Mouse (Mus musculus) liver, embryonic 14.5 days (tissue): ENCODE results near the gene Nup210. TPM values are rescaled to one million over a fixed set of nuclear protein-coding genes. Genes with fewer than 3 reads are reported as not detected.

Experiments
- ATAC-seq: fragments of 200-750 bp; cut with Nextera tagmentation; 2 replicates; pipeline ENCODE4 v1.8.0; 2017; ENCODE audit warnings: moderate number of reproducible peaks, mild to moderate bottlenecking, moderate library complexity; ENCODE audit not compliant: insufficient read depth
- DNase-seq, 3 experiments: peaks; one replicate each; pipeline ENCODE4 v3.0.0-alpha.2; 2012 to 2013; ENCODE audit warnings: low read depth in 3 of 3, low spot score in 3 of 3
- H3K27ac ChIP-seq: fragments of 300-500 bp; sonication (generic); 2 replicates; pipeline ENCODE4 v1.5.1; 2014; ENCODE audit warnings: moderate library complexity, mild to moderate bottlenecking, control low read depth, inconsistent platforms
- H3K27me3 ChIP-seq: fragments of 300-500 bp; sonication (generic); 2 replicates; pipeline ENCODE4 v1.6.1; 2014; ENCODE audit warnings: mild to moderate bottlenecking, low read length, moderate library complexity; ENCODE audit not compliant: control insufficient read depth, insufficient read depth
- H3K36me3 ChIP-seq: fragments of 300-500 bp; sonication (generic); replicated peaks from 2 replicates; pipeline ENCODE4 v1.6.1; 2014; ENCODE audit warnings: low read depth; ENCODE audit not compliant: control insufficient read depth, insufficient read depth
- H3K4me1 ChIP-seq, 2 experiments: fragments of 200-500 bp in 1 of 2; fragments of 300-500 bp in 1 of 2; sonication (generic) in 1 of 2; replicated peaks; 2 replicates each; pipeline ENCODE4 v1.6.1; 2012 to 2014; ENCODE audit warnings: antibody characterized with exemption in 1 of 2, inconsistent platforms in 1 of 2, low read length in 1 of 2; ENCODE audit not compliant: control insufficient read depth in 2 of 2, insufficient read depth in 2 of 2
- H3K4me2 ChIP-seq: fragments of 300-500 bp; sonication (generic); 2 replicates; pipeline ENCODE4 v1.6.1; 2014; ENCODE audit warnings: low read depth, mild to moderate bottlenecking, control low read depth, moderate library complexity
- H3K4me3 ChIP-seq, 2 experiments: fragments of 200-500 bp in 1 of 2; fragments of 300-500 bp in 1 of 2; sonication (generic) in 1 of 2; 2 replicates each; pipeline ENCODE4 v1.5.1; 2012 to 2014; ENCODE audit warnings: low read depth in 2 of 2, low read length in 2 of 2, mild to moderate bottlenecking in 2 of 2, control low read depth in 1 of 2, inconsistent platforms in 1 of 2, moderate library complexity in 1 of 2; ENCODE audit not compliant: insufficient read depth in 1 of 2
- H3K9ac ChIP-seq: fragments of 300-500 bp; sonication (generic); replicated peaks from 2 replicates; pipeline ENCODE4 v1.6.1; 2014; ENCODE audit warnings: mild to moderate bottlenecking, control low read depth, moderate library complexity
- H3K9me3 ChIP-seq: fragments of 300-500 bp; sonication (generic); 2 replicates; pipeline ENCODE4 v1.6.1; 2016; ENCODE audit warnings: low read length, mixed read lengths; ENCODE audit not compliant: control insufficient read depth
- CTCF ChIP-seq: IDR thresholded peaks from 2 replicates; pipeline ENCODE4 v1.5.1; 2016; ENCODE audit warnings: antibody characterized with exemption, low read depth, control low read depth
- EP300 ChIP-seq: IDR thresholded peaks from 2 replicates; pipeline ENCODE4 v1.6.1; 2016; ENCODE audit warnings: antibody characterized with exemption, low read depth
- WGBS: fragments of 180-500 bp; shearing (Covaris S2); extraction: QIAGEN DNeasy Blood & Tissue Kit; methylation state at CpG from one replicate; pipeline ENCODE4 v1.1.7; 2014; ENCODE audit not compliant: insufficient replicate concordance; 5-methylcytosine and 5-hydroxymethylcytosine counted together
- polyA plus RNA-seq, 2 experiments: library from polyadenylated mRNA; depleted of rRNA in 1 of 2; stranded (reverse) in 1 of 2; unstranded in 1 of 2; fragments of >200 nt; fragmentation: Nextera tagmentation in 1 of 2; extraction: Ambion mirVana in 1 of 2; gene quantifications; 2 replicates each; pipeline versions ENCODE4 v1.2.1 to v1.2.3; 2012 to 2014

Gene Nup210
- polyA plus RNA-seq, 2 experiments: 32.4 to 35.1 TPM

- peak overlapping the region; percentile 63 for H3K4me2 ChIP-seq
- H3K9ac ChIP-seq: peak overlapping the region; percentile 28
- WGBS: 15% methylated on average over 2 of the region's 2 CpGs
- TF ChIP-seq EP300 (peak; percentile 68), CTCF (no peak)
- peak overlapping the region; percentile 81 for H3K27ac ChIP-seq
- peak; percentile 71 for ATAC-seq
- peak in 2 of 3 experiments; percentile 50 to 57 for DNase-seq
- no peak overlapping the region for H3K4me3 ChIP-seq
- no peaks in the 10 kb centered on the region for H3K27me3 ChIP-seq
- H3K36me3 ChIP-seq: peaks cover 2% of the 10 kb centered on the region
- no peaks in the 10 kb centered on the region for H3K9me3 ChIP-seq
- H3K4me1 ChIP-seq: peaks cover 44 to 53% of the 10 kb centered on the region in 2 experiments
Observed at GRCm38 (mm10) chr6:91007207-91007606, 109.4 kb downstream of the Nup210 start.

DNA sequence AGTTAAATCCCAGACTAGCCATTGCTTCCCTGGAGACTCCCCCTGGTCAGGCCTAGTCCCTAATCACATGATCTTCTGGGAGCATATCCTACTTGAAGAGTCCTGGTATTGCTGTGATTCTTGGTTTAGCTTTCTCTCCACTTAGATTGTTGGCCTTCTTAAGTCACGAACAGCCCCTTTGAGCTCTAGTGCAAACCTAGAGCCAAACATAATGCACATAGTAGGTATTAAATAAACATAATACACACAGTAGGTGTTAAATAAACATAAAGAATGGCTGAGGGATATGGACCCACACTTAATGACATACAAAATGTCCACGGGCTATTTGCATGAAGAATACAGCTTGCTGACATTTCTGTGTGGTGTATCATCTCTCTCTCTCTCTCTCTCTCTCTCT is 112.5 kb downstream of the Nup210 start:
- Histone ChIP-seq H3K36me3 (no peaks in the 10 kb centered on the region), H3K4me2 (peak overlapping the region; percentile 49), H3K27ac (peak overlapping the region; percentile 71), H3K9me3 (no peaks in the 10 kb centered on the region), H3K27me3 (no peaks in the 10 kb centered on the region), H3K4me3 (no peak overlapping the region), H3K9ac (peak overlapping the region; percentile 24; the same call in 1 of the 2 replicates), H3K4me1 (peaks cover 57 to 80% of the 10 kb centered on the region in 2 experiments)
- ATAC-seq (no peak), DNase-seq (no peak)
- 71% methylated on average over 2 of the region's 2 CpGs for WGBS
- TF ChIP-seq CTCF (no peak), EP300 (no peak)

DNA sequence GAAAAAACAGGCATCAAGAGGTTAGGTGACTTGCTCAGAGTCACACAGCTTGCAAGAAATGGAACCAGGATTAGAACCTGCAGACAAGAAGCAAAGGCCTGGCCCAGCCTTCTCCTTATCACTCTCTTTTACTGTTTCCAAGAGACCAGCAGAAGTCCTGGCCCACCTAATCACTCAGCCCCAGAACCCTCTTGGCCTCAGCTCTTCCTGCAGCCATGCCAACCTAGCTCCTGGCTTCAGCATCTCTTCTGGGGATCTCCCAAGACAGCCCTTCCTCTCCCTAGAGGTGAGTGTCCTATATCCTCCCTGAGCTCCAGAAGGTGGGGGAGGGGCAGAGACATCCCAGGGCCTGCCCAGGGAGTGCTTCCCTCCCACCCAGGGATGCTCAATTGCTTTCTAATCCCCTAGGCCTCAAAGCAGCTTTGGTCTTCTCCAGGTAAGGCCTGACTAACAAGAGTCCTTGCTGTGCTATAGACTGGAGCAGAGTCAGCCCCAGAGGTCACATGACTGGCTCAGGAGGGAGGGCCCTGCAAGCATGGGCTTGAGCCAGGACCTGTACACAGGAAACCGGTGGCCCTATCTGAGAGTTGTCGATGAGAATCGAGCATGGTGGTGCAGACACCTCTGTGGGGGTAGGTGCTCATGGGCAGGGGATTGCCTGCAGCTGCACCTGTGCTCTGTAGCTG is 113.2 kb downstream of the Nup210 start:
- no peaks in the 10 kb centered on the region for H3K27me3 ChIP-seq
- peak in 1 of 3 experiments; percentile 49 for DNase-seq
- H3K4me2 ChIP-seq: peak overlapping the region; percentile 49
- no peak for TF ChIP-seq CTCF
- no peak for TF ChIP-seq EP300
- H3K4me1 ChIP-seq: peaks cover 51 to 75% of the 10 kb centered on the region in 2 experiments
- H3K9ac ChIP-seq: peak overlapping the region; percentile 24; the same call in 1 of the 2 replicates
- no peaks in the 10 kb centered on the region for H3K36me3 ChIP-seq
- peak; percentile 68 for ATAC-seq
- 0% methylated on average over 3 of the region's 3 CpGs for WGBS
- H3K9me3 ChIP-seq: no peaks in the 10 kb centered on the region
- H3K27ac ChIP-seq: peak overlapping the region; percentile 71
- H3K4me3 ChIP-seq: peak overlapping the region; percentile 10; a peak in 2 of 4 replicates

- Histone ChIP-seq H3K27ac (no peak overlapping the region), H3K9ac (no peak overlapping the region; the same call in 1 of the 2 replicates), H3K36me3 (no peaks in the 10 kb centered on the region), H3K27me3 (no peaks in the 10 kb centered on the region), H3K4me3 (no peak overlapping the region), H3K4me1 (peaks cover 34 to 58% of the 10 kb centered on the region in 2 experiments), H3K4me2 (no peak overlapping the region; the same call in 1 of the 2 replicates), H3K9me3 (no peaks in the 10 kb centered on the region)
- ATAC-seq: no peak
- TF ChIP-seq EP300: no peak
- no peak for TF ChIP-seq CTCF
- 55% methylated on average over 7 of the region's 7 CpGs for WGBS
- DNase-seq: no peak
Observed at GRCm38 (mm10) chr6:91001566-91001965, 115.1 kb downstream of the Nup210 start.

DNA sequence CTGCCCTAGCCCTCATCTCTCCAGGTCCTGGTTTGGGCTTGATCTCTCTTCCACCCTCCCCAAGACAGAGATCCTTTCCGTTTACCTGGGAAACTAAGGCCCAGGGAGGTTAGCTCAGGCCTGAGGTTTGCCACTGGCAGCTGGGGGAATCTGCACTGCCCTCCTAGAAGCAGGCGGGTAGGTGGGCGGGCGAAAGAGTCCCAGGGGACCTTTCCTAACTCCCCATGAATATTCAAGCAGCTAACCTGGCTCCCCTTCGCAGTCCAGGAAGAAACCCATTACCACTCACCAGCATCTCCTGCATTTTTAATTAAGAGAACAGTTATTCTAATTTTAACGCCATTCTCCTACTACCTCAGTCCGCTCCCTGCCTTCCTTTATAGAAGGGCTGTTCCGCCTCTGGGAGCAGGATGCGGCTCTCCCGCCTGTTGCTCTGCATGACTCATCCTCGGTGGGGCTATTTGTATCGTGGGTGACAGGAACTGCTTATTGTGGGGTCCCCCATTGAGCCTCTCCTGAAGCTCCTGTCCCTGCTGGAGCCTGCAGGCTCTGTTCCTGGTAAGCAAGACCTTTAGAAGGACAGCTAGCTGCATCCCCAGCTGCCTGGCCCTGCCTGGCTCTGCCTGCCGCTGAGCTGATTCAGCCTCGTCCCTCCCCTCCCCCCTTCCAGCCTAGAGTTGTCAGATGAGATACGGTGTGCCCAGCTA is 115.7 kb downstream of the Nup210 start:
- DNase-seq (no peak), ATAC-seq (peak; percentile 42; the same call in 1 of the 2 replicates)
- H3K27me3 ChIP-seq: no peaks in the 10 kb centered on the region
- H3K27ac ChIP-seq: no peak overlapping the region
- no peak for TF ChIP-seq CTCF
- TF ChIP-seq EP300: no peak
- no peak overlapping the region for H3K4me3 ChIP-seq
- peaks cover 29 to 52% of the 10 kb centered on the region in 2 experiments for H3K4me1 ChIP-seq
- no peaks in the 10 kb centered on the region for H3K9me3 ChIP-seq
- no peaks in the 10 kb centered on the region for H3K36me3 ChIP-seq
- WGBS: 31% methylated on average over 15 of the region's 15 CpGs
- H3K9ac ChIP-seq: no peak overlapping the region; the same call in 1 of the 2 replicates
- peak overlapping the region; percentile 37 for H3K4me2 ChIP-seq
